Mouse (Mus musculus) small intestine, adult 2 months (tissue): ENCODE data around the gene Wnt4.

Source experiments
- CTCF ChIP-seq: fragments of 200-500 bp; IDR thresholded peaks from 2 replicates; pipeline ENCODE4 v1.5.1; 2012; ENCODE audit warnings: low read depth, mild to moderate bottlenecking, control low read depth, inconsistent platforms, low read length, moderate library complexity, mixed read lengths; ENCODE audit not compliant: insufficient replicate concordance, insufficient read length; ENCODE audit errors: extremely low read depth
- POLR2A ChIP-seq: fragments of 200-500 bp; IDR thresholded peaks from 2 replicates; pipeline ENCODE4 v1.6.1; 2012; ENCODE audit warnings: low read depth, mild to moderate bottlenecking, control low read depth, inconsistent platforms, low read length, moderate library complexity

DNA sequence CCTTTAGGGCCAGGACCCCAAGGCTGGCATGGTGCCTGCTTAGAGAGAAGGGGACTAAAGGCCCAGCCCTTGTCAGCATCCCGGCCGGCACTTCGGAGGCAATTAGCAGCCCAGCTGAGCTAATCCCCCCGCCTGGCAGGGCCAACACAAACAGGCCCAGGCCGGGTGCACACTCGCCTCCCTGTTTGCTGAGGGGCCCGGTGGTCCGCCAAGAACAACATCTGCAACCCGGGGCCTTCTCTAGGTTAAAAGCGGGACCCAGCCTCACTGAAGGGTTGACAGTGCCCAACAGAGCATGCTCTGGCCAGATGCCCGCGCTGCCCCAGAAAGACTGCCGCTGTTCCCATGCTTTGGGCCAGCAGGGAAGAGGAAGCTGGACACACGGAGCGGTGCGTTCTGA is 24.3 kb downstream of the Wnt4 start:
- TF ChIP-seq CTCF (no peak), POLR2A (no peak)
